Mouse (Mus musculus) MN1 (cell line): ENCODE measurements at regions not wholly inside any gene's neighbourhood (a gene's known extent, or its start where the extent isn't known, plus 50 kb on each side); places are given as distances from the start of the nearest gene placed in this dataset.
A peak's percentile ranks its signal among the peaks of the same experiment; 100 is the strongest.

Source experiments
- DNase-seq: peaks from one replicate; pipeline ENCODE4 v3.0.0-alpha.2; 2016; ENCODE audit warnings: low spot score

DNA sequence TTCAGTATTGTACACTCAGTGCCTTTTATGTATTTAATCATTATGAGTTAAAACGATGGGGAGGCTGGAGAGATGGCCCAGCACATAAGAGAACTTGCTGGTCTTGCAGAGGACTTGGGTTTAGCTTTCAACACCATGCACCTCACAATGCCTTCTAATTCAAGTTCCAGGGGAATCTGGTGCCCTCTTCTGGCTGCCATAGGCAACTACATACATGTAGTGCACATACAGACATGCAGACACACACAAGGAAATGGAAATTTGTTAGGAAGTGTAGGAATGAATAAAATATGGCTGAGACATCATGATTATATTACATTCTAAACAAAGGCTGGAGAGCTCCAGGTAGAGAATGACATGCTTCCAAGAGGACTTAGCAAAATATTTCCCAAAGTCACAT is 251.4 kb downstream of the Hivep2 start:
- DNase-seq, result no peak

DNA sequence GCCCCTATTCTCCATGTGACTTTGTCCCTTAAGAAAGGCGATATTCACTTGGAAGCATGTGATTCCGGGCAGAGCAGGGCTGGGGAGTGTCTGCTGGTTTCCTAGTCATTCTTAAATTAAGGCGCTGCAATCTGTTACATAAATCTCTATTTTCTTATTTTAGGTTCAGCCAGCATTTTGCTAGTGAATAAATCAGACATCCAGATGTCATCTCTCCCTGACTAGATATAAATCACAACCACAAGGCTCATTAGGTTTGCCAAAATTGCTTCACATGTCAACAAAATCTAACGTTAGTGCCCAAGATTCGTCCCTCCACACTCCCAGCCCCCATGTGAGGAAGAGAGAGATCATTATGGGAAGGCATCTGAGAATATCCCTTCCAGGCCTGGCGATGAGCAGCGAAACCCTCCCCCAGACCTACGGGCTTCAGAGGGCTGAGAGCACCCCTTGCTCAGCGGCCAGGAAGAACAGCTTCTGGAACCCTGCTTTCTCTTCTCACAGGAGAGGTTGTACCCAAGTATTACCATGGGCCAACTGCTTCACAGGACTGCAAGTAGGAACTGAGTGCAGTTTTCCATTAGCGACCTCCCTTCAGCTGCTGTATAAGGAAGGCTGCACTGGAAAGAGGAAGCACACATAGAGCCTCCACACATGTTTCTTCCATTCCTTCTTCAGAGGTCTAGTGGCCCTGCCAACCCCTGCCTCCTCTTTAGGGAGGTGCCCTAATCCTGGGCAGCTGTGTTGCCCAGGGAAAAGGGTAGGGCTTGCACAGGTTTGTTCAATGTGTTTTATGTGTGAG is 250.5 kb downstream of the Hivep2 start:
- DNase-seq, result peak; percentile 49

DNA sequence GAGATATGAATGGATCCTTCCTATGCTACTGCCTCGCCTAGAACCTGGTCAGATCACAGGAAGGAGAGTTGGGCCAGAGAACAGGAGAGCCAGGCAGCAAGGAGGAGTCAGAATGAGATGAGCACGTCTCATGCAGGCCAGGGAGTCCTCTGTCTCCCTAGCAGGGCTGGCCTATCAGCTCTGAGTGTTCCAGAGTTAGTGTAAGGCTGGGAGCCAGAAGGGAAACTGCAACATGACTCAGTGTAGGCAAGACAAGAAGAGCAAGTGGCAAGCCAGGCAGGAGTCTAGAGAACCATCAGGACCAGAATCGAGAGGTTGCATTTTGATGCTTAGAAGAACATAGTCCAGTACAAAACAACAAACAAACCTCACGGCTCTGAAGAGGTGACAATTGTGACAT is 249.6 kb downstream of the Hivep2 start:
- DNase-seq, result peak; percentile 50

DNA sequence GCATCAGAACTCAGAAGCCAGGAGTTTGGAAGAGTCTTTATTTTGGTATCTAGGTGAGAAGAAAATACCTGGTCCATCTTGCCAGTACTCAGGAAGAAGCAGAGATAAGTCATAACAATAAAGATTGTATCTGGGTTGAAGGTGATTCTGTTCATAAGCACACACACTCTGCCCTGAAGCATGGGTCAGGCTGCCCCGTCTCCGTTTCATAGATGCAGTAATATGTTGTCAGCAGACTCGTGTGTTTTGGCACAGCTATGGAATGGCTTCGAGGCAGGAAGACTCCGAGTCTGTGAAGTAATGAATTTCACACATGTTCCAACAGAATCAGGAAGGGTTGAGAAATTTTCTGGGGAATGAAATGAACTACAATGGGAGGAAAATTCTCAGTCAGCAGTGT is 247.7 kb downstream of the Hivep2 start:
- DNase-seq, result no peak

DNA sequence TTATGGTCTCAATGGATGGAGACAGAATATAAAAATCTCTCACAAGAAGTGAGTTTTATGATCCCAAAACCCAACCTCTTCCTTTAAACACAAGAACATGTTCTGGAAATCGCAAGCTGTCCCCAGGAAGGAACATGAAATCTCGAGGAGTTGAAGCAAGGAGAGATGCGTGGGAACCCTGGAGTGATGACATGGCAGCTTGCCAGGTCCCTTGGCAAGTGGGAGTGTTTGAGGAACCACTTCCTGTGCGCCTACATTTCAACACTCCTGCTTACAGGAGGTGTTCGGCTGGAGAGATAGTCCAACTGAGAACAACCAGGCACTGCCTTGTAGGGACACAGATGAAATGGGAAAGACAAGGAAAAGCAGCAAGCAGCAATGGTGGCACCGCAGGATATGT is 246.1 kb downstream of the Hivep2 start:
- DNase-seq, result peak; percentile 33

DNA sequence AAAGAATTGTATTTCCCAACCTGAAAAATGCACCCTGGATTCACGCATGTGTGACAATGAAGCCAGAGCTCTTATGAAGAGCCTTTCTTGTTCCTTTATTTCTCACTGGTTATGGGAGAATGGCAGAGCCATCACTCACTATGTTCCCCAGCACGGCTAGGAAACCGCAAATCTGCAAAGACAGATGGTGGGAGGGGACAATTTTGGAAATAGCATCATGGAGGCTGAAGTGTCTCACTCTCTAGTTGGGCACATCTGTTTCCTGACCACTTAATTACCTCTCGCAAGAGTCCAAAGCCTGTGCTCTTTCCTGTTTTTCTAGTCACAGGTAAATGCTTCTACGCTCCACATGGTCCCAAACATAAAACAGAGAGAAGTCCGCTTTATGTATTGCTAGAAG is 245.6 kb downstream of the Hivep2 start:
- no peak for DNase-seq

DNA sequence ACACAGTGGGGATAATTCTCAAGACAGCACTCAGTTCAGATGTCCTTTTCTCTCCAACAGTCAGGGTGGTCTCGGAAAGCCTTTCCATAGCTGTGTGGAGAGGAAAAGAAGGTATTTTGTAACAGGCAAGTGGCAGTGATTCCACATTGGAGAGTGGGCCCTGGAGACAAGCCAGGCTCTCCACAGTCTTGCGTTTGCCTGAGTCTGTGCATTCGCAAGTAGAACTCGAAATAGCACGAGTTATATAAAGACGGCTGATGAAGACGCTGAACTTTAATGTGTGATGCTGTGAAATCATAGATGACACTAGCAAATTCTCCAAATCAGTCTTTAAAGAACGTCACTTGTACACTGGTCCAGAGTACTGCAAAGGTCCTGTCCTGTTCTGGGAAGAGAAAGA is 244.6 kb downstream of the Hivep2 start:
- no peak for DNase-seq

DNA sequence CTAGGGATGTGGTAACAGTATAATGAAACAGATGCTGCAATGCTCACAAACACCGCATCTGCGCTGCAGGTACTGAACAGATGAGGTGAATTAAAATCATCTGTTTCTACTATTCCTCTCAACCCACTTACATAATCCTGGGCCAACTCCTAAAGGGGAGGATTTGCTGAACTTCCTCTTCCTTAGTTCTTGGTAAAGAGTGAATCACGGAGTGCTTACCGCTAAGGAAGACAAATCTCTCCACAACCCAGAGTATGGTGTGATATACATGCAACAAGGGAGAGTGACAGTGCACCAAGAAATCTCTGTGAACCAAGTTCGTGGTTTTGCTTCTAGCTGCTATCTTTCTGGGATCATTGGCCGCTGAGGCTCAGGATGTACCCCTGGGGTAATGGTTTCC is 244.2 kb downstream of the Hivep2 start:
- DNase-seq, result no peak

DNA sequence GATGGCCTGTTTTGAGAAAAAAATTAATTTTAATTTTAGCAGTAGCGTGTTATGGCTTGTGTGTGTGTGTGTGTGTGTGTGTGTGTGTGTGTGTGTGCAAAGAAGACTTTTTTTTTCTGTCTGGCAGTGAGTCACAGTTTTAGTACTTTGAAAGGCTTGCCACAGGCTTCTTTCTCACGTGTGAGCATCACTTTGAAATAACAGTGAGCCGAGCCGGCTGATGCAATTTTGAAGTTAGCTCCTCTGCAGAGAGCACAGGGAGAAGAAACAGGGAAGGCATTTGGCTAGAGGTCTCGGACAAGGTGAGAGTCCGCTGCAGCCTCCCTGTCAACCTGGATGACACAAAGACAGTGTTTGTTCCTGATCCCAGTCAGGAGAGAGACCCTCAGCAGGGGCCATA is 242.3 kb downstream of the Hivep2 start:
- DNase-seq, result peak; percentile 81

DNA sequence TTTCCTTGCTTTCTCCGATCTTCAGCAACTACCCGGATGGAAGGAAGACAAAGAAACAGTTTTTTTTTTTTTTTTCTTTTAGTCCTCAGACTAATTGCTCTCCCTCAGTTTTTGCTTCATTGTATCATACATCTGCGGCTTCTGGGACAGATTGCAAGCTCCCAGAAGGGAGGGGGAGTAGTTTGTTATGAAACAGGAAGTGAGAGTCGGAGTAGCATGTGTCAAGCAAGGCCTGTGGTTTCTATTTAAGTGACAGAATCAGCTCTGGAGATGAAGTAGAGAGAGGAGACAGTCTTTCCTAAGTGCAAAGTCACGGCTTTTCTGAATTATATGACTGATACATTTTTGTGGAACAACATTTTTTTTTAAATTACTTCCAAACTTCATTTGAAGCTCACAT is 241.7 kb downstream of the Hivep2 start:
- peak; percentile 59 for DNase-seq

DNA sequence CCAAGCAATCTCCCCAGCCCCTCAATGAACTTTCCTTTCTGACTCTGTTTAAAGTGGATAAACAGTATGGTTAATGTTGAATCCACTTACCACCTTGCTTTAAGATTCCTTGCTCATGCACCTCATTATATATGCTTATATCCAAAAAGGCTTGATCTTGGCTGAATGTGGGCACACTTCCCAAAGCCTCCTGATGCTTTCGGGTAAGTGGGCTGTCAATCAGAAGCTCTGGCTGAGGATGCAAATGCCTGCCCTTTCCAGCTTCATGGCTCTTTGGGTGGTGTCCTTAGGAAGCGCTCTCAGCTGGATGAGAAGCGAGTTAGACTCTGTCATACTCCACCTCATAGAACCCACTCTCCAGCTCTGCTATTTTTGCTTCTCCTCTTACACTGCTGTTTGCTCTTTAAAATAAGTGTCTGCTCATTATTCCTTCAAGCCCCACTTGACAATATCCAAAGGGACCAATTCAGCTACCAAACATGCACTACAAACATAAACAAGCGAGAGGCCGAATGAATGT is 241.2 kb downstream of the Hivep2 start:
- DNase-seq, result no peak
